Mouse (Mus musculus): ENCODE measurements around the gene Arhgef25.

- TF ChIP-seq NANOG (IDR thresholded peaks at IDR 0.05; ENCODE audit: borderline replicate concordance, low read length) (no peak), CTCF (conservative IDR thresholded peaks at IDR 0.05; ENCODE audit: low read length) (no peak), POU5F1 (IDR thresholded peaks at IDR 0.05; ENCODE audit: borderline replicate concordance, low read length) (no peak)
Observed at GRCm38 (mm10) chr10:127199068-127199467, 9.2 kb upstream of the Arhgef25 start.

Measured in E14TG2a.4 (cell line).